Mouse (Mus musculus) liver, postnatal 0 days (tissue): ENCODE results near the gene 4933428G20Rik. TPM values are rescaled to one million over a fixed set of nuclear protein-coding genes. Genes with fewer than 3 reads are reported as not detected.

Experiments
- ATAC-seq: fragments of 200-750 bp; cut with Nextera tagmentation; 2 replicates; pipeline ENCODE4 v1.8.0; 2017; ENCODE audit warnings: mild to moderate bottlenecking, moderate library complexity
- DNase-seq: peaks from one replicate; pipeline ENCODE4 v3.0.0-alpha.2; 2016
- H3K27ac ChIP-seq: fragments of 300-500 bp; sonication (generic); 2 replicates; pipeline ENCODE4 v1.5.1; 2014; ENCODE audit warnings: antibody characterized with exemption, moderate library complexity, mild to moderate bottlenecking, low read depth
- H3K27me3 ChIP-seq: fragments of 300-500 bp; sonication (generic); 2 replicates; pipeline ENCODE4 v1.6.1; 2014; ENCODE audit warnings: low read length, control low read depth, mixed read lengths; ENCODE audit not compliant: insufficient read depth
- H3K36me3 ChIP-seq: fragments of 300-500 bp; sonication (generic); replicated peaks from 2 replicates; pipeline ENCODE4 v1.6.1; 2014; ENCODE audit warnings: mild to moderate bottlenecking, control low read depth, low read length, moderate library complexity, mixed read lengths; ENCODE audit not compliant: insufficient read depth
- H3K4me1 ChIP-seq: fragments of 300-500 bp; sonication (generic); 2 replicates; pipeline ENCODE4 v1.6.1; 2014; ENCODE audit warnings: antibody characterized with exemption, mild to moderate bottlenecking, control low read depth; ENCODE audit not compliant: insufficient read depth
- H3K4me2 ChIP-seq: fragments of 300-500 bp; sonication (generic); 2 replicates; pipeline ENCODE4 v1.6.1; 2014; ENCODE audit warnings: low read depth, mild to moderate bottlenecking, low read length, moderate library complexity, mixed read lengths
- H3K4me3 ChIP-seq: fragments of 300-500 bp; sonication (generic); 2 replicates; pipeline ENCODE4 v1.5.1; 2014; ENCODE audit warnings: low read depth, low read length
- H3K9ac ChIP-seq: fragments of 300-500 bp; sonication (generic); replicated peaks from 2 replicates; pipeline ENCODE4 v1.6.1; 2014; ENCODE audit warnings: mild to moderate bottlenecking, moderate library complexity
- H3K9me3 ChIP-seq: fragments of 300-500 bp; sonication (generic); 2 replicates; pipeline ENCODE4 v1.6.1; 2016; ENCODE audit warnings: mild to moderate bottlenecking, control low read depth, low read length, mixed read lengths
- CTCF ChIP-seq: sonication (generic); IDR thresholded peaks from 2 replicates; pipeline ENCODE4 v1.5.1; 2016; ENCODE audit warnings: antibody characterized with exemption, low read depth
- EP300 ChIP-seq: IDR thresholded peaks from 2 replicates; pipeline ENCODE4 v1.6.1; 2016; ENCODE audit warnings: antibody characterized with exemption, low read depth, mild to moderate bottlenecking
- WGBS: fragments of 180-500 bp; shearing (Covaris S2); extraction: QIAGEN DNeasy Blood & Tissue Kit; methylation state at CpG from one replicate; pipeline ENCODE4 v1.1.7; 2014; ENCODE audit not compliant: insufficient replicate concordance; 5-methylcytosine and 5-hydroxymethylcytosine counted together
- polyA plus RNA-seq: library from polyadenylated mRNA; unstranded; fragments of >200 nt; fragmentation: Nextera tagmentation; extraction: Ambion mirVana; gene quantifications from 2 replicates; pipeline ENCODE4 v1.2.1, GENCODE M21; 2015

The 4933428G20Rik gene
- polyA plus RNA-seq, 1 experiment from 2014 or later = 0.25 TPM

DNA sequence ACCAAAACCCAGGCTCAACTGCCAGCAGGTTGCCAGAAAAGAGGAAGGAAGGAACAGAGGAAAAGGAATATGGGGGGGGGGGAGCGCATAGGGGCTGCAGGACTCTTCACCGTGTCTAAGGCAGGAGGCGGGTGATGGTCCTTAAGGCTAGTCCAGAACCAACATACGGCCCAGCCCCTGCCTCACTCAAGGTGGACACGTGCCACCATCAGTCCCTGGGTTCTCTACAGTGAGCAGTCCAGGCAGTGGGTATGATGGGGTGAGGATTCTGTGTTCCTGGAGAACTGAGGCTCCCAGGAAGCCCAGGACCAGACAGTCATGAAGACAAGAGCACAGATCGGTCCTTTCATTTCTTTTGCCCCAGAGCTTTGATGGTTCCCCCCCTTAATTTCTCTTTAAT is 29.9 kb upstream of the 4933428G20Rik start:
- Histone ChIP-seq H3K4me1 (peaks cover 13% of the 10 kb centered on the region), H3K36me3 (no peaks in the 10 kb centered on the region), H3K9me3 (no peaks in the 10 kb centered on the region), H3K9ac (no peak overlapping the region), H3K27me3 (peaks cover 46% of the 10 kb centered on the region), H3K27ac (no peak overlapping the region), H3K4me2 (no peak overlapping the region), H3K4me3 (no peak overlapping the region)
- ATAC-seq (no peak), DNase-seq (no peak)
- WGBS = 63% methylated on average over 6 of the region's 6 CpGs
- TF ChIP-seq CTCF (no peak), EP300 (no peak)

GRCm38 (mm10) chr11:97528282-97528808 is 28.2 kb upstream of the 4933428G20Rik start:
- TF ChIP-seq CTCF = no peak
- no peak for TF ChIP-seq EP300
- peaks cover 36% of the 10 kb centered on the region for H3K27me3 ChIP-seq

GRCm38 (mm10) chr11:97525313-97525712 is 25.2 kb upstream of the 4933428G20Rik start:
- no peak for DNase-seq
- no peaks in the 10 kb centered on the region for H3K36me3 ChIP-seq
- no peaks in the 10 kb centered on the region for H3K9me3 ChIP-seq
- no peak for TF ChIP-seq EP300
- no peak for TF ChIP-seq CTCF
- ATAC-seq = no peak
- H3K27me3 ChIP-seq = peaks cover 21% of the 10 kb centered on the region; the same call in 1 of the 2 replicates
- no peak overlapping the region for H3K4me2 ChIP-seq
- no peak overlapping the region for H3K9ac ChIP-seq
- H3K4me3 ChIP-seq = no peak overlapping the region
- 78% methylated on average over 6 of the region's 6 CpGs for WGBS
- H3K27ac ChIP-seq = no peak overlapping the region
- H3K4me1 ChIP-seq = no peaks in the 10 kb centered on the region

More at GRCm38 (mm10) chr11:97528282-97528808, 28.2 kb upstream of the 4933428G20Rik start:
- no peak overlapping the region for H3K27ac ChIP-seq
- no peaks in the 10 kb centered on the region for H3K9me3 ChIP-seq
- WGBS = 68% methylated on average over 18 of the region's 18 CpGs
- ATAC-seq = no peak
- H3K4me3 ChIP-seq = no peak overlapping the region
- H3K36me3 ChIP-seq = no peaks in the 10 kb centered on the region
- no peak for DNase-seq
- no peak overlapping the region for H3K4me2 ChIP-seq
- no peak overlapping the region for H3K9ac ChIP-seq
- H3K4me1 ChIP-seq = peaks cover 8% of the 10 kb centered on the region; the same call in 1 of the 2 replicates

GRCm38 (mm10) chr11:97524306-97524705 is 24.2 kb upstream of the 4933428G20Rik start:
- Histone ChIP-seq H3K27ac (no peak overlapping the region), H3K9ac (no peak overlapping the region), H3K4me2 (no peak overlapping the region), H3K4me3 (no peak overlapping the region), H3K9me3 (no peaks in the 10 kb centered on the region), H3K27me3 (peaks cover 18% of the 10 kb centered on the region; the same call in 1 of the 2 replicates), H3K36me3 (no peaks in the 10 kb centered on the region), H3K4me1 (no peaks in the 10 kb centered on the region)
- TF ChIP-seq EP300 (no peak), CTCF (no peak)
- WGBS = 61% methylated on average over 9 of the region's 9 CpGs
- DNase-seq (no peak), ATAC-seq (no peak)

DNA sequence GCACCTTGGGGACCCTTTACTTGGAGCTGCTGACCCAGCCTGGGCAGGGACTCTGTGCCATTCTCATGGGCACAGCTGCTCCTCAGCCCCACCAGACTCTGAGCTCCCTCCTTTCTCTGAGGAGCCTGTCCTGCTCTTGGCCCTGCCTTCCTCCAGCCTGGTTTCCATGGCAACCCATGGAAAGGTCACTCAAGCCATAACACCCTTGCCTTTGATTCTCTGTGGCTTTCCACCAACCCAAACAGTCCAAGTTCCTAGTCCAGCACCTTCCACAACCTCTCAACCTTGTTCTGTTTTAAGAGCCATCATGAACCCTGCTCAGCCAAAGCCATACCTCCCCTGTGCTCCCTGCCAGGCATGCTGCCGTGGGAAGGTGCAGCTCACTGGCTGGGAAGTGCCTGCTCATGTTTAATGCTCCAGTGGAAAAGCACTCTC is 23.7 kb upstream of the 4933428G20Rik start:
- no peaks in the 10 kb centered on the region for H3K36me3 ChIP-seq
- H3K9me3 ChIP-seq = no peaks in the 10 kb centered on the region
- no peak overlapping the region for H3K4me3 ChIP-seq
- no peak overlapping the region for H3K4me2 ChIP-seq
- no peak overlapping the region for H3K27ac ChIP-seq
- WGBS = 31% methylated on average over 1 of the region's 1 CpGs
- peaks cover 18% of the 10 kb centered on the region; the same call in 1 of the 2 replicates for H3K27me3 ChIP-seq
- no peak overlapping the region for H3K9ac ChIP-seq
- no peaks in the 10 kb centered on the region for H3K4me1 ChIP-seq
- no peak for ATAC-seq
- TF ChIP-seq CTCF (no peak), EP300 (no peak)
- DNase-seq = no peak

DNA sequence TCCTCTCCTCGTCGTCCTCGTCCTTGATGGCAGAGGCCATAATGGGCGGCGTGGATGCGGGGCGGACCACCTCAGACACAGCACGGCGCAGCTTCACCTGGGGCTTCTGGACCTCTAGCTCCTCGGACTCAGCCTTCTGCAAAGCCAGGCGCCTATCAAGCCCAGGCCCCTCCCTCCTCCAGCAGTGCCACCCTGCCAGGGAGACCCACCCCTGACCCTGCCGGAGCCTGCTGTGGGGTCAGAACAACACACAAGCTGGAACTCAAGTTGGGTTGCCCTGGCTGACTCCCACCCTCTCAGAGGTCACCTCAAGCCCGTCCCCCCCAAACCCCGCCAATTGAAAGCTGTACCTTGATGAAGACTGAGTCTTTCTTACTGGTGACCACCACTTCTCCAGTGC is 23.0 kb upstream of the 4933428G20Rik start:
- H3K27me3 ChIP-seq = peaks cover 18% of the 10 kb centered on the region; the same call in 1 of the 2 replicates
- H3K4me3 ChIP-seq = no peak overlapping the region
- H3K9me3 ChIP-seq = no peaks in the 10 kb centered on the region
- H3K9ac ChIP-seq = no peak overlapping the region
- no peak for ATAC-seq
- no peak for DNase-seq
- no peaks in the 10 kb centered on the region for H3K4me1 ChIP-seq
- no peaks in the 10 kb centered on the region for H3K36me3 ChIP-seq
- WGBS = 76% methylated on average over 14 of the region's 14 CpGs
- no peak for TF ChIP-seq CTCF
- no peak for TF ChIP-seq EP300
- H3K4me2 ChIP-seq = no peak overlapping the region
- H3K27ac ChIP-seq = no peak overlapping the region
